Mouse (Mus musculus): Measurements from ENCODE around the gene Atf6.

- TF ChIP-seq CHD2 (IDR thresholded peaks at IDR 0.05; ENCODE audit: low read depth, low read length) (no peak), ZNF384 (IDR thresholded peaks at IDR 0.05; ENCODE audit: low read depth, low read length) (no peak), MAFK (IDR thresholded peaks at IDR 0.05; ENCODE audit: insufficient read depth, low read depth, low read length) (no peak), ZC3H11A (IDR thresholded peaks at IDR 0.05; ENCODE audit: borderline replicate concordance, low read depth, low read length) (no peak), HCFC1 (IDR thresholded peaks at IDR 0.05; ENCODE audit: borderline replicate concordance, insufficient read depth, low read length) (no peak)
These were observed 121.0 kb downstream of the Atf6 start for GRCm38 (mm10) chr1:170746523-170746922.
